In genomic region chr2:104242055-104242454, GRCm38 (mm10) we compare ENCODE assay signal across 24 mouse cellular contexts.
DNase-seq lines count a peak whose midpoint lies in the region; ATAC-seq and TF ChIP-seq lines count a peak whose summit lies in the region.
"Had no signal": no experiment of that assay in that cellular context is flagged by ENCODE, and none has a peak within 500 bp of the region (broad histone marks: within the 10 kb centered on the region; RNA-seq: fewer than 3 reads in every experiment).

No protein-coding gene starts in this region.

- H3K4me3 ChIP-seq in left cerebral cortex, adult 2 months: no peak overlapping the region
- H3K4me3 ChIP-seq in olfactory bulb, adult 2 months (ENCODE audit: insufficient read depth, low read depth, low read length): no peak overlapping the region
- H3K4me3 ChIP-seq: embryonic facial prominence, embryonic 10.5 days; embryonic facial prominence, embryonic 12.5 days; forebrain, embryonic 13.5 days; forebrain, embryonic 15.5 days had no signal

- no peak for DNase-seq in frontal cortex, postnatal 25 days (ENCODE audit: low spot score in 2 of 2)
- DNase-seq in left cerebral cortex, adult 2 months (ENCODE audit: extremely low spot score in 1 of 2, low spot score in 2 of 2): no peak
- no peak for DNase-seq in left cerebral cortex, adult 8-10 months (ENCODE audit: low spot score in 2 of 2)
- peak; percentile 57 for DNase-seq in brain, adult 2 months (ENCODE audit: low read depth, low spot score)
- DNase-seq in kidney, postnatal 14 days: no peak
- DNase-seq: adrenal gland, adult 8-10 months; adrenal gland, postnatal 14 days; adrenal gland, postnatal 36 days; B cell, adult 2 months; cerebellum, adult 11 months; cerebellum, adult 18-20 months; cerebellum, adult 8-10 months; cerebellum, adult 9-11 months; cerebellum, postnatal 14 days; cerebellum, postnatal 36 days had no signal

- ATAC-seq in frontal cortex, adult (ENCODE audit: low TSS enrichment): peak; percentile 51
- ATAC-seq: activated CD4-positive, CD25-positive, alpha-beta regulatory T cell, adult 4 months; CD4-positive, CD25-positive, alpha-beta regulatory T cell, adult 4 months; forebrain, embryonic 13.5 days; forebrain, embryonic 15.5 days; Patski had no signal

- 74% methylated on average over 5 of the region's 5 CpGs for WGBS in olfactory bulb, adult 2 months

- peak overlapping the region; percentile 81 for H3K27ac ChIP-seq in left cerebral cortex, adult 2 months
- peak overlapping the region; percentile 15; the same call in 1 of the 2 replicates for H3K27ac ChIP-seq in olfactory bulb, adult 2 months (ENCODE audit: insufficient read depth, low read depth, low read length)
- H3K27ac ChIP-seq: embryonic facial prominence, embryonic 10.5 days; embryonic facial prominence, embryonic 12.5 days; forebrain, embryonic 13.5 days; forebrain, embryonic 15.5 days had no signal

- intact Hi-C loops in left cerebral cortex, adult 2 months (cut with DNase I): loop anchor here (1.0 kb wide), 1 partner anchor 78 kb away; no protein-coding TSS in a partner anchor

- no peak for TF ChIP-seq CTCF in left cerebral cortex, adult 2 months (IDR thresholded peaks at IDR 0.05)
- TF ChIP-seq CTCF in olfactory bulb, adult 2 months (IDR thresholded peaks at IDR 0.05; ENCODE audit: insufficient read depth, low read depth, low read length): no peak

- no peak for TF ChIP-seq POLR2A in olfactory bulb, adult 2 months (IDR thresholded peaks at IDR 0.05; ENCODE audit: insufficient read depth, low read depth, low read length)

- 0 out of 2 replicates have a peak, but pooled peaks cover 3% of the 10 kb centered on the region for H3K4me1 ChIP-seq in olfactory bulb, adult 2 months (ENCODE audit: control insufficient read depth, insufficient read depth, low read length)
- H3K4me1 ChIP-seq: embryonic facial prominence, embryonic 12.5 days; forebrain, embryonic 13.5 days; forebrain, embryonic 15.5 days had no signal
